Mouse (Mus musculus) hindbrain, postnatal 0 days (tissue): ENCODE measurements around the gene Sprr4. TPM values are rescaled to one million over a fixed set of nuclear protein-coding genes. Genes with fewer than 3 reads are reported as not detected.

Source experiments
- ATAC-seq: fragments of 200-750 bp; cut with Nextera tagmentation; 2 replicates; pipeline ENCODE4 v1.8.0; 2017; ENCODE audit warnings: mild to moderate bottlenecking, moderate TSS enrichment, moderate library complexity
- DNase-seq: peaks from one replicate; pipeline ENCODE4 v3.0.0-alpha.2; 2015; ENCODE audit warnings: low spot score
- H3K27ac ChIP-seq: fragments of 300-500 bp; sonication (generic); 2 replicates; pipeline ENCODE4 v1.5.1; 2014; ENCODE audit warnings: mild to moderate bottlenecking
- H3K27me3 ChIP-seq: fragments of 300-500 bp; sonication (generic); 2 replicates; pipeline ENCODE4 v1.6.1; 2014; ENCODE audit warnings: low read length, mixed read lengths; ENCODE audit not compliant: insufficient read depth
- H3K36me3 ChIP-seq: fragments of 300-500 bp; sonication (generic); 2 replicates; pipeline ENCODE4 v1.6.1; 2014; ENCODE audit warnings: low read length, mixed read lengths; ENCODE audit not compliant: insufficient read depth
- H3K4me1 ChIP-seq: fragments of 300-500 bp; sonication (generic); 2 replicates; pipeline ENCODE4 v1.6.1; 2014; ENCODE audit warnings: antibody characterized with exemption, low read length, mixed read lengths; ENCODE audit not compliant: insufficient read depth
- H3K4me2 ChIP-seq: fragments of 300-500 bp; sonication (generic); 2 replicates; pipeline ENCODE4 v1.6.1; 2014; ENCODE audit warnings: low read depth, mild to moderate bottlenecking, low read length, moderate library complexity, mixed read lengths
- H3K4me3 ChIP-seq: fragments of 300-500 bp; sonication (generic); 2 replicates; pipeline ENCODE4 v1.5.1; 2014; ENCODE audit warnings: low read length
- H3K9ac ChIP-seq: fragments of 300-500 bp; sonication (generic); replicated peaks from 2 replicates; pipeline ENCODE4 v1.6.1; 2014; ENCODE audit warnings: mild to moderate bottlenecking, low read length, moderate library complexity, mixed read lengths
- H3K9me3 ChIP-seq: fragments of 300-500 bp; sonication (generic); 2 replicates; pipeline ENCODE4 v1.6.1; 2016; ENCODE audit warnings: low read length, mixed read lengths
- CTCF ChIP-seq: IDR thresholded peaks from 2 replicates; pipeline ENCODE4 v1.5.1; 2016; ENCODE audit warnings: antibody characterized with exemption, control low read depth, low read depth
- WGBS: fragments of 180-500 bp; shearing (Covaris S2); extraction: QIAGEN DNeasy Blood & Tissue Kit; methylation state at CpG from one replicate; pipeline ENCODE4 v1.1.7; 2014; 5-methylcytosine and 5-hydroxymethylcytosine counted together
- polyA plus RNA-seq: library from polyadenylated mRNA; unstranded; fragments of >200 nt; fragmentation: Nextera tagmentation; extraction: Ambion mirVana; gene quantifications from 2 replicates; pipeline ENCODE4 v1.2.1, GENCODE M21; 2015
- total RNA-seq: library from RNA; depleted of rRNA; stranded (reverse); fragments of >200 nt; gene quantifications from 2 replicates; pipeline ENCODE4 v1.2.3, GENCODE M21; 2014; rRNA removed

Gene Sprr4
- total and polyA plus RNA-seq, 2 experiments from 2014 or later: not detected

GRCm38 (mm10) chr3:92455151-92455550 lies 45.1 kb downstream of the Sprr4 start:
- no peaks in the 10 kb centered on the region for H3K27me3 ChIP-seq
- H3K27ac ChIP-seq: no peak overlapping the region
- no peaks in the 10 kb centered on the region for H3K9me3 ChIP-seq
- H3K9ac ChIP-seq: no peak overlapping the region
- WGBS: 90% methylated on average over 5 of the region's 5 CpGs
- ATAC-seq: no peak
- no peaks in the 10 kb centered on the region for H3K36me3 ChIP-seq
- no peak for DNase-seq
- no peak for TF ChIP-seq CTCF
- no peak overlapping the region for H3K4me3 ChIP-seq
- no peaks in the 10 kb centered on the region for H3K4me1 ChIP-seq
- no peak overlapping the region for H3K4me2 ChIP-seq

Other genes starting within 250 kb of the Sprr4 start
- not detected in 2 replicates for gene Sprr2a3, start 215.1 kb downstream of the Sprr4 start, total RNA-seq
- gene Sprr2a3, start 215.1 kb downstream of the Sprr4 start, polyA plus RNA-seq: not detected in 2 replicates
- gene Sprr2b, start 183.9 kb downstream of the Sprr4 start, total RNA-seq: not detected in 2 replicates
- gene Sprr2b, start 183.9 kb downstream of the Sprr4 start, polyA plus RNA-seq: 0.24 and 0.44 TPM in 2 replicates
- not detected in 2 replicates for gene Sprr2d, start 161.4 kb downstream of the Sprr4 start, total RNA-seq
- gene Sprr2d, start 161.4 kb downstream of the Sprr4 start, polyA plus RNA-seq: not detected in 2 replicates
- gene Sprr2e, start 148.3 kb downstream of the Sprr4 start, total RNA-seq: not detected in 2 replicates
- not detected in 2 replicates for gene Sprr2e, start 148.3 kb downstream of the Sprr4 start, polyA plus RNA-seq
- gene Sprr2f, start 135.3 kb downstream of the Sprr4 start, total RNA-seq: not detected in 2 replicates
- not detected in 2 replicates for gene Sprr2f, start 135.3 kb downstream of the Sprr4 start, polyA plus RNA-seq
- gene Sprr2h, start 114.8 kb downstream of the Sprr4 start, total RNA-seq: not detected in 2 replicates
- not detected in 2 replicates for gene Sprr2h, start 114.8 kb downstream of the Sprr4 start, polyA plus RNA-seq
- gene Sprr2i, start 92.5 kb downstream of the Sprr4 start, total RNA-seq: not detected in 2 replicates
- gene Sprr2i, start 92.5 kb downstream of the Sprr4 start, polyA plus RNA-seq: not detected in 2 replicates
- gene Sprr2j-ps, start 82.4 kb downstream of the Sprr4 start, total RNA-seq: not detected in 2 replicates
- not detected in 2 replicates for gene Sprr2j-ps, start 82.4 kb downstream of the Sprr4 start, polyA plus RNA-seq
- 2.5 and 3.7 TPM in 2 replicates for gene Gm9774, start 71.1 kb downstream of the Sprr4 start, total RNA-seq
- 9.4 and 9.6 TPM in 2 replicates for gene Gm9774, start 71.1 kb downstream of the Sprr4 start, polyA plus RNA-seq
- gene Sprr2k, start 67.9 kb downstream of the Sprr4 start, total RNA-seq: not detected in 2 replicates
- not detected in 2 replicates for gene Sprr2k, start 67.9 kb downstream of the Sprr4 start, polyA plus RNA-seq
- gene Sprr1b, start 61.7 kb downstream of the Sprr4 start, total RNA-seq: not detected in 2 replicates
- gene Sprr1b, start 61.7 kb downstream of the Sprr4 start, polyA plus RNA-seq: 0.18 TPM in 1 of 2 replicates, not detected in the other
- gene Sprr3, start 41.8 kb downstream of the Sprr4 start, total RNA-seq: not detected in 2 replicates
- gene Sprr3, start 41.8 kb downstream of the Sprr4 start, polyA plus RNA-seq: not detected in 2 replicates
- not detected in 2 replicates for gene Sprr1a, start 14.6 kb downstream of the Sprr4 start, total RNA-seq
- gene Sprr1a, start 14.6 kb downstream of the Sprr4 start, polyA plus RNA-seq: 0.23 and 0.25 TPM in 2 replicates
- gene 2310046K23Rik, start 34.0 kb upstream of the Sprr4 start, total RNA-seq: not detected in 2 replicates
- gene 2310046K23Rik, start 34.0 kb upstream of the Sprr4 start, polyA plus RNA-seq: not detected in 2 replicates
- gene Ivl, start 73.2 kb upstream of the Sprr4 start, total RNA-seq: not detected in 2 replicates
- gene Ivl, start 73.2 kb upstream of the Sprr4 start, polyA plus RNA-seq: not detected in 2 replicates
- not detected in 2 replicates for gene Smcp, start 88.5 kb upstream of the Sprr4 start, total RNA-seq
- gene Smcp, start 88.5 kb upstream of the Sprr4 start, polyA plus RNA-seq: not detected in 2 replicates
- not detected in 2 replicates for gene 2210017I01Rik, start 107.0 kb upstream of the Sprr4 start, total RNA-seq
- not detected in 2 replicates for gene 2210017I01Rik, start 107.0 kb upstream of the Sprr4 start, polyA plus RNA-seq
- gene Lce6a, start 121.2 kb upstream of the Sprr4 start, total RNA-seq: not detected in 2 replicates
- gene Lce6a, start 121.2 kb upstream of the Sprr4 start, polyA plus RNA-seq: not detected in 2 replicates
- gene Lce1a1, start 147.8 kb upstream of the Sprr4 start, total RNA-seq: not detected in 2 replicates
- not detected in 2 replicates for gene Lce1a1, start 147.8 kb upstream of the Sprr4 start, polyA plus RNA-seq
- not detected in 2 replicates for gene Lce1b, start 156.4 kb upstream of the Sprr4 start, total RNA-seq
- not detected in 2 replicates for gene Lce1b, start 156.4 kb upstream of the Sprr4 start, polyA plus RNA-seq
- not detected in 2 replicates for gene Lce1a2, start 169.8 kb upstream of the Sprr4 start, total RNA-seq
- not detected in 2 replicates for gene Lce1a2, start 169.8 kb upstream of the Sprr4 start, polyA plus RNA-seq
- not detected in 2 replicates for gene Lce1c, start 178.8 kb upstream of the Sprr4 start, total RNA-seq
- gene Lce1c, start 178.8 kb upstream of the Sprr4 start, polyA plus RNA-seq: not detected in 2 replicates
- gene Lce1d, start 186.7 kb upstream of the Sprr4 start, total RNA-seq: not detected in 2 replicates
- gene Lce1d, start 186.7 kb upstream of the Sprr4 start, polyA plus RNA-seq: not detected in 2 replicates
- gene Lce1e, start 208.6 kb upstream of the Sprr4 start, total RNA-seq: not detected in 2 replicates
- not detected in 2 replicates for gene Lce1e, start 208.6 kb upstream of the Sprr4 start, polyA plus RNA-seq
- not detected in 2 replicates for gene Lce1f, start 219.9 kb upstream of the Sprr4 start, total RNA-seq
- gene Lce1f, start 219.9 kb upstream of the Sprr4 start, polyA plus RNA-seq: not detected in 2 replicates
- gene Gm38119, start 238.6 kb upstream of the Sprr4 start, total RNA-seq: not detected in 2 replicates
- gene Gm38119, start 238.6 kb upstream of the Sprr4 start, polyA plus RNA-seq: not detected in 2 replicates